Mouse (Mus musculus) E14TG2a.4 (cell line): ENCODE measurements around the gene Six4.

Experiments
- CTCF ChIP-seq: conservative IDR thresholded peaks from 2 replicates; pipeline ENCODE4 v1.5.1; 2014; ENCODE audit warnings: low read length
- NANOG ChIP-seq: IDR thresholded peaks from 2 replicates; pipeline ENCODE4 v1.6.1; 2014; ENCODE audit warnings: borderline replicate concordance, low read length, mixed read lengths
- POU5F1 ChIP-seq: IDR thresholded peaks from 2 replicates; pipeline ENCODE4 v1.6.1; 2014; ENCODE audit warnings: low read length, borderline replicate concordance

GRCm38 (mm10) chr12:73111561-73112325 is 1.5 kb downstream of the Six4 start:
- TF ChIP-seq CTCF (no peak), NANOG (no peak), POU5F1 (no peak)
